Mouse (Mus musculus): ENCODE results near the gene Amfr. TPM values are rescaled to one million over a fixed set of nuclear protein-coding genes. Genes with fewer than 3 reads are reported as not detected.

Amfr gene
- polyA plus RNA-seq (2021; fragmentation: Nextera tagmentation), result 37.2 and 80.5 TPM in 2 replicates
- long read RNA-seq, experiment 1, transcript Amfr-201 (14 exons, 3,880 nt), result major isoform, 319 of 447 reads
- long read RNA-seq, experiment 1, partial matches to known transcripts, result 57 of 447 reads
- long read RNA-seq, experiment 1, other reads (novel, unspliced or antisense), result 70 of 447 reads
- long read RNA-seq, experiment 2, transcript Amfr-201 (14 exons, 3,880 nt), result major isoform, 17 of 75 reads
- long read RNA-seq, experiment 2, partial matches to known transcripts, result 23 of 75 reads
- long read RNA-seq, experiment 2, other reads (novel, unspliced or antisense), result 31 of 75 reads

DNA sequence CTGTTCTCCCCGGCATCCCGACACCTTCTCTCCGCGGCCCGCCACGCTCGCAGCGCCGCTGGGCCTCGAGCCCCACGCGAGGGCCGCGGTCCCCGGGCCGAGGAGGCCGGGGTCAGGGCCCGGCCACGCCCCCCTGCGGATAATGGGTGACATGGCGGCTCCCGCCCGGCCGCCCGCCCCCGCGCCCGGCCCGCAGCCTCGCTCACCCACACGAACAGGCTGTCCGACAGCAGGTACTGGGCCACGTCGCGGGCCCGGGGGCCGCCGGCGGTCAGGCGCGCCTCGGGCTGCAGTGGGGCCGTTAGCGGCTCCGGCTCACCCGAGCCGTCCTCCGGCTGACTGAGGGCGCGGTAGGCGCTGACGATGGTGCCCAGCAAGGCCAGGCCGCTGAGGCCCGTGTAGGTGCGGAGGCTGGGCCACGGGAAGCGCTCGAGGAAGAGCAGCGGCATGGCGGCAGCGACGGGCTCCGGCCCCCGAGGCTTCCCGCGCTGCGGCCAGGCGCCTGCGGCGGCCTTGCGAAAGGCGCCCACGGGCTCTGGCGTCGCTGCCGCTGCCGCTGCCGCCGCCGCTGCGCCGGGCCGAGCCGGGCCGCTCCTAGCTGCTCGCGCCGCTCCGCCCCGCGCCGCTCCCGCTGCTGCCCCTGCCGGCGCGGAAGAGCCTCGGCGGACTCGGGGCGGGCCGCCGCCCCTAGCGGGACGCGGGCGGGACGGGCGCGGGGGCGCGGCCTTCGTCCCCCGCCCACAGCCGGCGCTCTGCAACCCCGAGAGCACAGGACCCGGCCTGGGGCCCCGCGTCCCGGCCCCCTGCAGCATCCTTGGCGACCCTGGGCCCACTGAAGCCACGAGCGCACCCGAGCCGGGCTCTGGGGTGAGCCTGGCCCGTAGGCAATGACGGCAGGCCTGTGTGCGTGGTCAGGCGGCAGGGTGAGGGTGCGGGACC is at the start of gene Amfr:
Gene Amfr (minus strand): TSS at position 830 of the 939 bp plus-strand sequence.

DNA sequence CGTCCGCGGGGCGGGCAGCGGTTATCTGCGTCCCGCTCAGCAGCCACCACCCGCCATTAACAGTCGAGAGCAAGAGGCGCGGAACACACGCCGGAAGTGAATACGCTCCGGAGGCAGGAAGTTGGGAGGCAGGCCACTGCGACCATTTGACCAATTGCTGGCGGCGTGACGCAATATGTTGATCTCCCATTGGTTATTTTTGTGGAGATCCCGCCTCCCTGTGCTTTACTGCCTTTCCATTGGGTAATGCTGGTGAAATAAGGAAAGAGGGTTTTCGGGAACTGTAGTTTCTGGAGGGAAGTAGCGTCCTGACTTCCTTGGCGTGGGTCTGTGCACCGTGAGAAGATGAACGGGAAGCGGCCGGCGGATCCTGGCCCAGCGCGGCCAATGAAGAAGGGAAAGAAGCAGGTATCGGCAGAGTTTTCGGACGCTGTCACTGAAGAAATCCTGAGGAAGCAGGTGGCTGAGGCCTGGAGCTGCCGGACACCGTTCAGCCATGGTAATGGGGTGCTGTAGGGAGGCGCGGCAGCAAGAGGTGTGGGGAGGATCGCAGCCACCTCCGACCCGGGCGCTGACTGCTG is 24.4 kb upstream of the Amfr start, which contains the start of the genes Nudt21 and Ogfod1:
Gene Nudt21 (minus strand): TSS at position 88 of the 581 bp plus-strand sequence.
Gene Ogfod1 (plus strand): TSS at position 255 of the 581 bp plus-strand sequence.

Other genes starting within 250 kb of the Amfr start
- 142 and 252 TPM in 2 replicates for gene Gnao1, start 202.9 kb downstream of the Amfr start, polyA plus RNA-seq (2021; fragmentation: Nextera tagmentation)
- gene Nudt21, start 24.2 kb upstream of the Amfr start, polyA plus RNA-seq (2021; fragmentation: Nextera tagmentation), result 26.4 and 27.2 TPM in 2 replicates
- 45.5 and 56.9 TPM in 2 replicates for gene Ogfod1, start 24.4 kb upstream of the Amfr start, polyA plus RNA-seq (2021; fragmentation: Nextera tagmentation)
- 11.4 and 11.5 TPM in 2 replicates for gene Bbs2, start 86.1 kb upstream of the Amfr start, polyA plus RNA-seq (2021; fragmentation: Nextera tagmentation)
- gene Mt4, start 124.4 kb upstream of the Amfr start, polyA plus RNA-seq (2021; fragmentation: Nextera tagmentation), result not detected in 2 replicates
- gene Mt3, start 139.8 kb upstream of the Amfr start, polyA plus RNA-seq (2021; fragmentation: Nextera tagmentation), result 1,224 and 1,264 TPM in 2 replicates
- gene Mt2, start 159.8 kb upstream of the Amfr start, polyA plus RNA-seq (2021; fragmentation: Nextera tagmentation), result 241 and 320 TPM in 2 replicates
- 1,102 and 1,154 TPM in 2 replicates for gene Mt1, start 166.2 kb upstream of the Amfr start, polyA plus RNA-seq (2021; fragmentation: Nextera tagmentation)
- gene Nup93, start 201.7 kb upstream of the Amfr start, polyA plus RNA-seq (2021; fragmentation: Nextera tagmentation), result 8.2 and 9.8 TPM in 2 replicates

Measured in left cerebral cortex, adult 6 months (tissue).